Mouse (Mus musculus) gastrocnemius, postnatal 36 days (tissue): ENCODE results near the gene Abcb9. TPM values are rescaled to one million over a fixed set of nuclear protein-coding genes. Genes with fewer than 3 reads are reported as not detected.
"Not testable (repeated sequence)": the region's sequence is repeated elsewhere in the genome, so short reads cannot be mapped to it uniquely, and the experiment has no call there.

Experiments used
- DNase-seq, 2 experiments: peaks; one replicate each; pipeline ENCODE4 v3.0.0; 2022
- intact Hi-C: fragments of 180-260 bp; cut with DNase I; formaldehyde crosslinking; loops from one replicate; pipeline ENCODE4 v1.15.1; 2025
- total RNA-seq, 2 experiments: library from RNA; stranded (reverse); gene quantifications; 2 replicates each; pipeline ENCODE4 v1.2.3; 2021

Abcb9 gene
- total RNA-seq, 2 experiments from 2014 or later, result 8.1 to 8.8 TPM

- intact Hi-C loops, result loop anchor here (2.0 kb wide), 1 partner anchor 23 kb away; no protein-coding TSS in a partner anchor
- no peak for DNase-seq
Measured at GRCm38 (mm10) chr5:124073682-124074081, 21.9 kb downstream of the Abcb9 start.

- DNase-seq, result no peak
- intact Hi-C loops, result loop anchor here (2.0 kb wide), 1 partner anchor 13 kb away; no protein-coding TSS in a partner anchor
Measured at GRCm38 (mm10) chr5:124069657-124070056, 25.9 kb downstream of the Abcb9 start.

GRCm38 (mm10) chr5:124062037-124062824, 33.4 kb downstream of the Abcb9 start:
- intact Hi-C loops, result no loop called here
- no peak for DNase-seq

GRCm38 (mm10) chr5:124059677-124060076, 35.9 kb downstream of the Abcb9 start:
- intact Hi-C loops, result no loop called here

GRCm38 (mm10) chr5:124058749-124059148, 36.8 kb downstream of the Abcb9 start:
- intact Hi-C loops, result no loop called here
- no peak for DNase-seq

More at GRCm38 (mm10) chr5:124059677-124060076, 35.9 kb downstream of the Abcb9 start:
- DNase-seq, result no peak

GRCm38 (mm10) chr5:124056956-124057355, 38.6 kb downstream of the Abcb9 start:
- no peak for DNase-seq
- intact Hi-C loops, result loop anchor here (2.0 kb wide), 1 partner anchor 14 kb away; no protein-coding TSS in a partner anchor

- intact Hi-C loops, result loop anchor here (2.0 kb wide), 1 partner anchor 15 kb away; no protein-coding TSS in a partner anchor
- DNase-seq, result no peak
Measured at GRCm38 (mm10) chr5:124056219-124056618, 39.4 kb downstream of the Abcb9 start.

- intact Hi-C loops, DNase-seq: not testable (repeated sequence)
Measured at GRCm38 (mm10) chr5:124052641-124053040, 43.0 kb downstream of the Abcb9 start.

- intact Hi-C loops, result loop anchor here (2.0 kb wide), 1 partner anchor 21 kb away; no protein-coding TSS in a partner anchor
Measured at GRCm38 (mm10) chr5:124051899-124052491, 43.6 kb downstream of the Abcb9 start.

GRCm38 (mm10) chr5:124050095-124051050, 45.2 kb downstream of the Abcb9 start:
- intact Hi-C loops, result loop anchor here (2.0 kb wide), 1 partner anchor 22 kb away; no protein-coding TSS in a partner anchor
- no peak for DNase-seq

More at GRCm38 (mm10) chr5:124051899-124052491, 43.6 kb downstream of the Abcb9 start:
- no peak for DNase-seq

- intact Hi-C loops, result loop anchor here (2.0 kb wide), 1 partner anchor 23 kb away; no protein-coding TSS in a partner anchor
- DNase-seq, result no peak
Measured at GRCm38 (mm10) chr5:124049249-124050045, 46.2 kb downstream of the Abcb9 start.

- DNase-seq, result no peak
- intact Hi-C loops, result no loop called here
Measured at GRCm38 (mm10) chr5:124046741-124047401, 48.7 kb downstream of the Abcb9 start.

- DNase-seq, result no peak
- intact Hi-C loops, result no loop called here
Measured at GRCm38 (mm10) chr5:124045453-124046010, 50.1 kb downstream of the Abcb9 start.

- intact Hi-C loops, result loop anchor here (5.0 kb wide), 1 partner anchor 33 kb away; no protein-coding TSS in a partner anchor
- no peak for DNase-seq
Measured at GRCm38 (mm10) chr5:124043999-124044398, 51.6 kb downstream of the Abcb9 start.

- intact Hi-C loops, result loop anchor here (5.0 kb wide), 1 partner anchor 34 kb away; no protein-coding TSS in a partner anchor
- DNase-seq, result no peak
Measured at GRCm38 (mm10) chr5:124043212-124043978, 52.2 kb downstream of the Abcb9 start.

GRCm38 (mm10) chr5:124041097-124041496, 54.5 kb downstream of the Abcb9 start:
- DNase-seq, result no peak
- intact Hi-C loops, result loop anchor here (5.0 kb wide), 1 partner anchor 36 kb away; no protein-coding TSS in a partner anchor

GRCm38 (mm10) chr5:124039602-124040001, 56.0 kb downstream of the Abcb9 start:
- intact Hi-C loops, result loop anchor here (5.0 kb wide), 1 partner anchor 38 kb away; no protein-coding TSS in a partner anchor
- DNase-seq, result no peak
